Mouse (Mus musculus) hindbrain, postnatal 0 days (tissue): Measurements from ENCODE around the gene Kpna7. TPM values are rescaled to one million over a fixed set of nuclear protein-coding genes. Genes with fewer than 3 reads are reported as not detected.

Experiments used
- ATAC-seq: fragments of 200-750 bp; cut with Nextera tagmentation; 2 replicates; pipeline ENCODE4 v1.8.0; 2017; ENCODE audit warnings: mild to moderate bottlenecking, moderate TSS enrichment, moderate library complexity
- DNase-seq: peaks from one replicate; pipeline ENCODE4 v3.0.0-alpha.2; 2015; ENCODE audit warnings: low spot score
- H3K27ac ChIP-seq: fragments of 300-500 bp; sonication (generic); 2 replicates; pipeline ENCODE4 v1.5.1; 2014; ENCODE audit warnings: mild to moderate bottlenecking
- H3K27me3 ChIP-seq: fragments of 300-500 bp; sonication (generic); 2 replicates; pipeline ENCODE4 v1.6.1; 2014; ENCODE audit warnings: low read length, mixed read lengths; ENCODE audit not compliant: insufficient read depth
- H3K36me3 ChIP-seq: fragments of 300-500 bp; sonication (generic); 2 replicates; pipeline ENCODE4 v1.6.1; 2014; ENCODE audit warnings: low read length, mixed read lengths; ENCODE audit not compliant: insufficient read depth
- H3K4me1 ChIP-seq: fragments of 300-500 bp; sonication (generic); 2 replicates; pipeline ENCODE4 v1.6.1; 2014; ENCODE audit warnings: antibody characterized with exemption, low read length, mixed read lengths; ENCODE audit not compliant: insufficient read depth
- H3K4me2 ChIP-seq: fragments of 300-500 bp; sonication (generic); 2 replicates; pipeline ENCODE4 v1.6.1; 2014; ENCODE audit warnings: low read depth, mild to moderate bottlenecking, low read length, moderate library complexity, mixed read lengths
- H3K4me3 ChIP-seq: fragments of 300-500 bp; sonication (generic); 2 replicates; pipeline ENCODE4 v1.5.1; 2014; ENCODE audit warnings: low read length
- H3K9ac ChIP-seq: fragments of 300-500 bp; sonication (generic); replicated peaks from 2 replicates; pipeline ENCODE4 v1.6.1; 2014; ENCODE audit warnings: mild to moderate bottlenecking, low read length, moderate library complexity, mixed read lengths
- H3K9me3 ChIP-seq: fragments of 300-500 bp; sonication (generic); 2 replicates; pipeline ENCODE4 v1.6.1; 2016; ENCODE audit warnings: low read length, mixed read lengths
- CTCF ChIP-seq: IDR thresholded peaks from 2 replicates; pipeline ENCODE4 v1.5.1; 2016; ENCODE audit warnings: antibody characterized with exemption, control low read depth, low read depth
- WGBS: fragments of 180-500 bp; shearing (Covaris S2); extraction: QIAGEN DNeasy Blood & Tissue Kit; methylation state at CpG from one replicate; pipeline ENCODE4 v1.1.7; 2014; 5-methylcytosine and 5-hydroxymethylcytosine counted together
- polyA plus RNA-seq: library from polyadenylated mRNA; unstranded; fragments of >200 nt; fragmentation: Nextera tagmentation; extraction: Ambion mirVana; gene quantifications from 2 replicates; pipeline ENCODE4 v1.2.1, GENCODE M21; 2015
- total RNA-seq: library from RNA; depleted of rRNA; stranded (reverse); fragments of >200 nt; gene quantifications from 2 replicates; pipeline ENCODE4 v1.2.3, GENCODE M21; 2014

Kpna7 gene
- total and polyA plus RNA-seq, 2 experiments from 2014 or later, result 0.09 TPM; not detected in 1

GRCm38 (mm10) chr5:144971266-144971665 is 112.6 kb downstream of the Kpna7 start:
- H3K36me3 ChIP-seq, result no peaks in the 10 kb centered on the region
- 0 out of 2 replicates have a peak, but pooled peaks have one; percentile 27 for TF ChIP-seq CTCF
- 83% methylated on average over 3 of the region's 3 CpGs for WGBS
- no peak overlapping the region for H3K4me3 ChIP-seq
- DNase-seq, result no peak
- H3K4me1 ChIP-seq, result no peaks in the 10 kb centered on the region
- no peak overlapping the region for H3K9ac ChIP-seq
- H3K4me2 ChIP-seq, result no peak overlapping the region
- H3K27me3 ChIP-seq, result no peaks in the 10 kb centered on the region
- no peak overlapping the region for H3K27ac ChIP-seq
- no peaks in the 10 kb centered on the region for H3K9me3 ChIP-seq
- no peak for ATAC-seq

GRCm38 (mm10) chr5:144965639-144966351 is 118.0 kb downstream of the Kpna7 start, which contains the start of gene Smurf1:
Gene Smurf1, minus strand, starts transcription at chr5:144965847.
- Histone ChIP-seq H3K36me3 (no peaks in the 10 kb centered on the region), H3K9ac (peak within 1 kb of the TSS; percentile 99), H3K4me2 (peak within 1 kb of the TSS; percentile 81), H3K27me3 (no peaks in the 10 kb centered on the region), H3K4me1 (peaks cover 11% of the 10 kb centered on the region; the same call in 1 of the 2 replicates), H3K4me3 (peak within 1 kb of the TSS; percentile 95), H3K27ac (peak within 1 kb of the TSS; percentile 89), H3K9me3 (no peaks in the 10 kb centered on the region)
- DNase-seq, result peak; percentile 99
- ATAC-seq, result peak; percentile 74
- under 1% methylated on average over 72 of the region's 89 CpGs for WGBS
- 0 out of 2 replicates have a peak, but pooled peaks have one; percentile 7 for TF ChIP-seq CTCF

GRCm38 (mm10) chr5:144964872-144965638 is 118.8 kb downstream of the Kpna7 start:
- WGBS, result 3% methylated on average over 19 of the region's 56 CpGs
- TF ChIP-seq CTCF, result no peak
- H3K4me1 ChIP-seq, result peaks cover 11% of the 10 kb centered on the region; the same call in 1 of the 2 replicates
- no peaks in the 10 kb centered on the region for H3K27me3 ChIP-seq
- peak overlapping the region; percentile 99 for H3K9ac ChIP-seq
- H3K9me3 ChIP-seq, result no peaks in the 10 kb centered on the region
- H3K36me3 ChIP-seq, result no peaks in the 10 kb centered on the region
- peak overlapping the region; percentile 81 for H3K4me2 ChIP-seq
- H3K27ac ChIP-seq, result peak overlapping the region; percentile 89
- peak overlapping the region; percentile 95 for H3K4me3 ChIP-seq
- DNase-seq, result peak; percentile 91
- ATAC-seq, result peak; percentile 84

- H3K27ac ChIP-seq, result peak overlapping the region; percentile 89; the same call in 1 of the 2 replicates
- peak overlapping the region; percentile 81 for H3K4me2 ChIP-seq
- no peaks in the 10 kb centered on the region for H3K9me3 ChIP-seq
- DNase-seq (no peak), ATAC-seq (peak; percentile 38)
- no peak for TF ChIP-seq CTCF
- no peaks in the 10 kb centered on the region for H3K27me3 ChIP-seq
- H3K9ac ChIP-seq, result 0 out of 2 replicates have a peak overlapping the region, but pooled peaks have one; percentile 99
- no peaks in the 10 kb centered on the region for H3K36me3 ChIP-seq
- WGBS, result 35% methylated on average over 8 of the region's 8 CpGs
- peak overlapping the region; percentile 95 for H3K4me3 ChIP-seq
- peaks cover 11% of the 10 kb centered on the region; the same call in 1 of the 2 replicates for H3K4me1 ChIP-seq
Observed at GRCm38 (mm10) chr5:144964465-144964864, 119.4 kb downstream of the Kpna7 start.

GRCm38 (mm10) chr5:144963817-144964261 is 120.0 kb downstream of the Kpna7 start:
- no peaks in the 10 kb centered on the region for H3K27me3 ChIP-seq
- peak overlapping the region; percentile 95 for H3K4me3 ChIP-seq
- no peak overlapping the region for H3K9ac ChIP-seq
- H3K36me3 ChIP-seq, result no peaks in the 10 kb centered on the region
- peak overlapping the region; percentile 5; the same call in 1 of the 2 replicates for H3K27ac ChIP-seq
- ATAC-seq (peak; percentile 9; the same call in 1 of the 2 replicates), DNase-seq (peak; percentile 60)
- peak overlapping the region; percentile 81 for H3K4me2 ChIP-seq
- H3K9me3 ChIP-seq, result no peaks in the 10 kb centered on the region
- peaks cover 11% of the 10 kb centered on the region; the same call in 1 of the 2 replicates for H3K4me1 ChIP-seq
- no peak for TF ChIP-seq CTCF
- WGBS, result 9% methylated on average over 13 of the region's 13 CpGs

GRCm38 (mm10) chr5:144963401-144963800 is 120.4 kb downstream of the Kpna7 start:
- TF ChIP-seq CTCF, result no peak
- DNase-seq, result no peak
- peak overlapping the region; percentile 81 for H3K4me2 ChIP-seq
- no peaks in the 10 kb centered on the region for H3K36me3 ChIP-seq
- H3K9ac ChIP-seq, result no peak overlapping the region
- no peaks in the 10 kb centered on the region for H3K27me3 ChIP-seq
- ATAC-seq, result no peak
- 30% methylated on average over 3 of the region's 3 CpGs for WGBS
- peaks cover 13% of the 10 kb centered on the region; the same call in 1 of the 2 replicates for H3K4me1 ChIP-seq
- H3K4me3 ChIP-seq, result peak overlapping the region; percentile 95
- H3K27ac ChIP-seq, result peak overlapping the region; percentile 5; the same call in 1 of the 2 replicates
- H3K9me3 ChIP-seq, result no peaks in the 10 kb centered on the region
